Mouse (Mus musculus): ENCODE data around the gene Skap2. TPM values are rescaled to one million over a fixed set of nuclear protein-coding genes. Genes with fewer than 3 reads are reported as not detected.

Gene Skap2
- polyA plus RNA-seq, 1 experiment from 2014 or later = 40.3 TPM

- no peak overlapping the region for H3K4me2 ChIP-seq (replicated peaks; ENCODE audit: low read depth)
- no peaks in the 10 kb centered on the region for H3K9me3 ChIP-seq (ENCODE audit: control insufficient read depth)
- no peak for TF ChIP-seq CTCF (IDR thresholded peaks at IDR 0.05; ENCODE audit: low read depth)
- H3K4me1 ChIP-seq (replicated peaks; ENCODE audit: control insufficient read depth, insufficient read depth, low read length) = no peaks in the 10 kb centered on the region
- no peak overlapping the region for H3K4me3 ChIP-seq (ENCODE audit: low read depth, low read length)
- no peaks in the 10 kb centered on the region for H3K27me3 ChIP-seq (replicated peaks; ENCODE audit: control insufficient read depth, insufficient read depth, low read length)
- no peak overlapping the region for H3K9ac ChIP-seq (ENCODE audit: low read depth, low read length)
- ATAC-seq = no peak
- 73% methylated on average over 5 of the region's 5 CpGs for WGBS
- H3K36me3 ChIP-seq (ENCODE audit: control insufficient read depth, insufficient read depth) = no peaks in the 10 kb centered on the region
- no peak overlapping the region for H3K27ac ChIP-seq (ENCODE audit: low read depth, low read length)
These were observed 7.9 kb upstream of the Skap2 start for GRCm38 (mm10) chr6:52020276-52020675.

GRCm38 (mm10) chr6:52013245-52013945 lies 1.0 kb upstream of the Skap2 start:
- ATAC-seq = no peak
- Histone ChIP-seq H3K9me3 (ENCODE audit: control insufficient read depth) (no peaks in the 10 kb centered on the region), H3K4me3 (ENCODE audit: low read depth, low read length) (peak overlapping the region; percentile 83), H3K27me3 (replicated peaks; ENCODE audit: control insufficient read depth, insufficient read depth, low read length) (no peaks in the 10 kb centered on the region), H3K9ac (ENCODE audit: low read depth, low read length) (no peak overlapping the region), H3K36me3 (ENCODE audit: control insufficient read depth, insufficient read depth) (no peaks in the 10 kb centered on the region), H3K27ac (ENCODE audit: low read depth, low read length) (no peak overlapping the region), H3K4me1 (replicated peaks; ENCODE audit: control insufficient read depth, insufficient read depth, low read length) (no peaks in the 10 kb centered on the region; the same call in 1 of the 2 replicates), H3K4me2 (replicated peaks; ENCODE audit: low read depth) (peak overlapping the region; percentile 93)
- WGBS = 17% methylated on average over 3 of the region's 3 CpGs
- TF ChIP-seq CTCF (IDR thresholded peaks at IDR 0.05; ENCODE audit: low read depth) = no peak

- WGBS = 6% methylated on average over 26 of the region's 26 CpGs
- Histone ChIP-seq H3K4me2 (replicated peaks; ENCODE audit: low read depth) (peak overlapping the region; percentile 93), H3K4me1 (replicated peaks; ENCODE audit: control insufficient read depth, insufficient read depth, low read length) (no peaks in the 10 kb centered on the region; the same call in 1 of the 2 replicates), H3K4me3 (ENCODE audit: low read depth, low read length) (peak overlapping the region; percentile 83), H3K27ac (ENCODE audit: low read depth, low read length) (peak overlapping the region; percentile 37; the same call in 1 of the 2 replicates), H3K36me3 (ENCODE audit: control insufficient read depth, insufficient read depth) (no peaks in the 10 kb centered on the region), H3K9ac (ENCODE audit: low read depth, low read length) (peak overlapping the region; percentile 48), H3K27me3 (replicated peaks; ENCODE audit: control insufficient read depth, insufficient read depth, low read length) (peaks cover 6% of the 10 kb centered on the region; the same call in 1 of the 2 replicates), H3K9me3 (ENCODE audit: control insufficient read depth) (no peaks in the 10 kb centered on the region)
- peak; percentile 70 for ATAC-seq
- peak; percentile 28 for TF ChIP-seq CTCF (IDR thresholded peaks at IDR 0.05; ENCODE audit: low read depth)
These were observed 565 bp downstream of the Skap2 start for GRCm38 (mm10) chr6:52011559-52012408.

DNA sequence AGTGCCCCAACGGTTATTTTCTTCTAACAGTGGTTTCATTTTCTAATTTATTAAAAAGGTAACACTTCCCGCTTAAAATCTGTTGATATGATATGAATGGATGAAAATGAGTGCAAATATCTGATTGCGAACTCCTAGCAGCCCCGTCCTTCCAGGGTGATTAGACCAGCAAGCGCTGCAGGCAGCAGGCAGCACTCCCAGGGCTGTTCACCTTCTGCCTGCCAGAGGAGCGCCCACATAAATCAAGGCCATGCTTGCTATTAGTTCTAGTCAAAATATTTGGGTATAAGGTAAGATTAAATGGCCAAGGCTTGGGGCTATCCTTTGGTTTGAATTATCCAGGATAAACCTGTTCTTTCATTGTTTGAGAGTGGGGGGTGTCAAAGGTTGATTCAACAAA lies 3.0 kb downstream of the Skap2 start:
- H3K4me1 ChIP-seq (replicated peaks; ENCODE audit: control insufficient read depth, insufficient read depth, low read length) = no peaks in the 10 kb centered on the region; the same call in 1 of the 2 replicates
- no peak for TF ChIP-seq CTCF (IDR thresholded peaks at IDR 0.05; ENCODE audit: low read depth)
- H3K9ac ChIP-seq (ENCODE audit: low read depth, low read length) = no peak overlapping the region
- H3K27ac ChIP-seq (ENCODE audit: low read depth, low read length) = no peak overlapping the region
- no peak overlapping the region for H3K4me2 ChIP-seq (replicated peaks; ENCODE audit: low read depth)
- H3K4me3 ChIP-seq (ENCODE audit: low read depth, low read length) = no peak overlapping the region
- peaks cover 12% of the 10 kb centered on the region; the same call in 1 of the 2 replicates for H3K27me3 ChIP-seq (replicated peaks; ENCODE audit: control insufficient read depth, insufficient read depth, low read length)
- no peaks in the 10 kb centered on the region for H3K9me3 ChIP-seq (ENCODE audit: control insufficient read depth)
- no peak for ATAC-seq
- WGBS = 68% methylated on average over 6 of the region's 6 CpGs
- no peaks in the 10 kb centered on the region for H3K36me3 ChIP-seq (ENCODE audit: control insufficient read depth, insufficient read depth)

GRCm38 (mm10) chr6:52008757-52009156 lies 3.6 kb downstream of the Skap2 start:
- H3K9me3 ChIP-seq (ENCODE audit: control insufficient read depth) = no peaks in the 10 kb centered on the region
- no peak overlapping the region for H3K27ac ChIP-seq (ENCODE audit: low read depth, low read length)
- peak; percentile 49 for TF ChIP-seq CTCF (IDR thresholded peaks at IDR 0.05; ENCODE audit: low read depth)
- peaks cover 12% of the 10 kb centered on the region; the same call in 1 of the 2 replicates for H3K27me3 ChIP-seq (replicated peaks; ENCODE audit: control insufficient read depth, insufficient read depth, low read length)
- H3K36me3 ChIP-seq (ENCODE audit: control insufficient read depth, insufficient read depth) = no peaks in the 10 kb centered on the region
- no peak overlapping the region for H3K4me2 ChIP-seq (replicated peaks; ENCODE audit: low read depth)
- H3K9ac ChIP-seq (ENCODE audit: low read depth, low read length) = no peak overlapping the region
- no peaks in the 10 kb centered on the region; the same call in 1 of the 2 replicates for H3K4me1 ChIP-seq (replicated peaks; ENCODE audit: control insufficient read depth, insufficient read depth, low read length)
- no peak for ATAC-seq
- WGBS = 50% methylated on average over 3 of the region's 3 CpGs
- H3K4me3 ChIP-seq (ENCODE audit: low read depth, low read length) = no peak overlapping the region

- Histone ChIP-seq H3K9ac (ENCODE audit: low read depth, low read length) (no peak overlapping the region), H3K4me3 (ENCODE audit: low read depth, low read length) (no peak overlapping the region), H3K27ac (ENCODE audit: low read depth, low read length) (no peak overlapping the region), H3K27me3 (replicated peaks; ENCODE audit: control insufficient read depth, insufficient read depth, low read length) (peaks cover 12% of the 10 kb centered on the region; the same call in 1 of the 2 replicates), H3K4me2 (replicated peaks; ENCODE audit: low read depth) (peak overlapping the region; percentile 52), H3K36me3 (ENCODE audit: control insufficient read depth, insufficient read depth) (no peaks in the 10 kb centered on the region), H3K9me3 (ENCODE audit: control insufficient read depth) (no peaks in the 10 kb centered on the region), H3K4me1 (replicated peaks; ENCODE audit: control insufficient read depth, insufficient read depth, low read length) (no peaks in the 10 kb centered on the region; the same call in 1 of the 2 replicates)
- no peak for ATAC-seq
- no peak for TF ChIP-seq CTCF (IDR thresholded peaks at IDR 0.05; ENCODE audit: low read depth)
- WGBS = 25% methylated on average over 13 of the region's 13 CpGs
These were observed 5.6 kb downstream of the Skap2 start for GRCm38 (mm10) chr6:52006649-52007218.

Data from intestine, postnatal 0 days (tissue).